Mouse (Mus musculus) MEL (cell line): Measurements from ENCODE around the gene Igf2bp3. TPM values are rescaled to one million over a fixed set of nuclear protein-coding genes. Genes with fewer than 3 reads are reported as not detected.

ENCODE experiments used
- DNase-seq: peaks from one replicate; pipeline ENCODE4 v3.0.0; 2011; ENCODE audit warnings: low read depth, low spot score
- H3K27ac ChIP-seq: 2 replicates; pipeline ENCODE4 v1.5.1; 2012; ENCODE audit warnings: low read depth, mild to moderate bottlenecking, control low read depth, low read length, moderate library complexity; ENCODE audit not compliant: control insufficient read depth
- H3K27me3 ChIP-seq, 2 experiments: fragments of 150-350 bp in 1 of 2; sonication (generic) in 1 of 2; 2 replicates each; pipeline ENCODE4 v1.6.1; 2012; ENCODE audit warnings: low read length in 2 of 2, mild to moderate bottlenecking in 2 of 2, improper control_type of control experiment in 1 of 2, moderate library complexity in 1 of 2; ENCODE audit not compliant: insufficient read depth in 2 of 2, control insufficient read depth in 1 of 2
- H3K36me3 ChIP-seq, 2 experiments: 2 replicates each; pipeline ENCODE4 v1.6.1; 2012 to 2014; ENCODE audit warnings: low read length in 2 of 2, improper control_type of control experiment in 1 of 2, inconsistent platforms in 1 of 2, mild to moderate bottlenecking in 1 of 2; ENCODE audit not compliant: insufficient read depth in 2 of 2, control insufficient read depth in 1 of 2
- H3K4me1 ChIP-seq, 2 experiments: fragments of 150-350 bp in 1 of 2; sonication (generic) in 1 of 2; 2 replicates each; pipeline ENCODE4 v1.6.1; 2012; ENCODE audit warnings: low read length in 2 of 2, improper control_type of control experiment in 1 of 2, mild to moderate bottlenecking in 1 of 2; ENCODE audit not compliant: insufficient read depth in 2 of 2, control insufficient read depth in 1 of 2
- H3K4me3 ChIP-seq, 2 experiments: fragments of 150-350 bp in 1 of 2; sonication (generic) in 1 of 2; 2 replicates each; pipeline ENCODE4 v1.5.1; 2012; ENCODE audit warnings: low read depth in 2 of 2, low read length in 2 of 2, mild to moderate bottlenecking in 2 of 2, moderate library complexity in 2 of 2, control low read depth in 1 of 2, improper control_type of control experiment in 1 of 2; ENCODE audit not compliant: control insufficient read depth in 1 of 2, insufficient read depth in 1 of 2
- H3K79me2 ChIP-seq: 2 replicates; pipeline ENCODE4 v1.6.1; 2012; ENCODE audit warnings: mild to moderate bottlenecking, low read length, moderate library complexity; ENCODE audit not compliant: control insufficient read depth, poor library complexity, insufficient read depth
- H3K9ac ChIP-seq: 2 replicates; pipeline ENCODE4 v1.6.1; 2012; ENCODE audit warnings: low read depth, mild to moderate bottlenecking, control low read depth, low read length, moderate library complexity; ENCODE audit not compliant: control insufficient read depth, poor library complexity, severe bottlenecking
- H3K9me3 ChIP-seq: fragments of 150-350 bp; sonication (generic); replicated peaks from 2 replicates; pipeline ENCODE4 v1.6.1; 2012; ENCODE audit warnings: mild to moderate bottlenecking, low read length, improper control_type of control experiment, moderate library complexity; ENCODE audit not compliant: insufficient read depth
- BHLHE40 ChIP-seq: IDR thresholded peaks from 2 replicates; pipeline ENCODE4 v1.6.1; 2012; ENCODE audit warnings: low read depth, mild to moderate bottlenecking, inconsistent platforms, low read length, improper control_type of control experiment, borderline replicate concordance
- CHD1 ChIP-seq: IDR thresholded peaks from 2 replicates; pipeline ENCODE4 v1.6.1; 2012; ENCODE audit warnings: low read depth, mild to moderate bottlenecking, inconsistent platforms, low read length, improper control_type of control experiment
- CHD2 ChIP-seq: IDR thresholded peaks from 2 replicates; pipeline ENCODE4 v1.6.1; 2011; ENCODE audit warnings: low read length, improper control_type of control experiment
- CTCF ChIP-seq, 3 experiments: IDR thresholded peaks in 2 of 3; conservative IDR thresholded peaks in 1 of 3; 2 replicates each; pipeline ENCODE4 v1.5.1; 2011 to 2012; ENCODE audit warnings: low read length in 3 of 3, low read depth in 2 of 3, mild to moderate bottlenecking in 2 of 3, improper control_type of control experiment in 1 of 3, inconsistent platforms in 1 of 3, mixed read lengths in 1 of 3, moderate library complexity in 1 of 3; ENCODE audit not compliant: control insufficient read depth in 1 of 3, insufficient read depth in 1 of 3, poor library complexity in 1 of 3, severe bottlenecking in 1 of 3
- E2F4 ChIP-seq: IDR thresholded peaks from 2 replicates; pipeline ENCODE4 v1.6.1; 2011; ENCODE audit warnings: low read depth, low read length, improper control_type of control experiment, borderline replicate concordance
- ELF1 ChIP-seq: IDR thresholded peaks from 2 replicates; pipeline ENCODE4 v1.6.1; 2014; ENCODE audit warnings: low read depth, mild to moderate bottlenecking, inconsistent platforms, low read length, improper control_type of control experiment, moderate library complexity
- EP300 ChIP-seq, 2 experiments: IDR thresholded peaks; 2 replicates each; pipeline ENCODE4 v1.6.1; 2011; ENCODE audit warnings: improper control_type of control experiment in 2 of 2, low read length in 2 of 2, low read depth in 1 of 2, mild to moderate bottlenecking in 1 of 2
- ETS1 ChIP-seq: IDR thresholded peaks from 2 replicates; pipeline ENCODE4 v1.6.1; 2012; ENCODE audit warnings: low read depth, mild to moderate bottlenecking, inconsistent platforms, low read length, improper control_type of control experiment, moderate library complexity
- GABPA ChIP-seq: IDR thresholded peaks from 2 replicates; pipeline ENCODE4 v1.6.1; 2012; ENCODE audit warnings: low read depth, mild to moderate bottlenecking, inconsistent platforms, low read length, improper control_type of control experiment, moderate library complexity
- GATA1 ChIP-seq: IDR thresholded peaks from 2 replicates; pipeline ENCODE4 v1.6.1; 2011; ENCODE audit warnings: low read depth, low read length, improper control_type of control experiment
- HCFC1 ChIP-seq: IDR thresholded peaks from 2 replicates; pipeline ENCODE4 v1.6.1; 2012; ENCODE audit warnings: low read depth, mild to moderate bottlenecking, inconsistent platforms, low read length, improper control_type of control experiment, moderate library complexity
- JUND ChIP-seq: IDR thresholded peaks from 2 replicates; pipeline ENCODE4 v1.6.1; 2011; ENCODE audit warnings: low read depth, mild to moderate bottlenecking, improper control_type of control experiment, low read length
- MAFK ChIP-seq: IDR thresholded peaks from 2 replicates; pipeline ENCODE4 v1.6.1; 2011; ENCODE audit warnings: low read depth, mild to moderate bottlenecking, low read length, improper control_type of control experiment, borderline replicate concordance
- MAX ChIP-seq: IDR thresholded peaks from 2 replicates; pipeline ENCODE4 v1.6.1; 2011; ENCODE audit warnings: low read length, improper control_type of control experiment
- MAZ ChIP-seq: IDR thresholded peaks from 2 replicates; pipeline ENCODE4 v1.6.1; 2012; ENCODE audit warnings: low read depth, mild to moderate bottlenecking, inconsistent platforms, low read length, improper control_type of control experiment
- MEF2A ChIP-seq: IDR thresholded peaks from 2 replicates; pipeline ENCODE4 v1.6.1; 2014; ENCODE audit warnings: low read depth, mild to moderate bottlenecking, inconsistent platforms, low read length, improper control_type of control experiment; ENCODE audit not compliant: poor library complexity, insufficient replicate concordance, severe bottlenecking; ENCODE audit errors: extremely low read depth
- MXI1 ChIP-seq: IDR thresholded peaks from 2 replicates; pipeline ENCODE4 v1.6.1; 2011; ENCODE audit warnings: mild to moderate bottlenecking, low read depth, low read length, improper control_type of control experiment
- MYB ChIP-seq: IDR thresholded peaks from 2 replicates; pipeline ENCODE4 v1.6.1; 2011; ENCODE audit warnings: mild to moderate bottlenecking, low read depth, low read length, improper control_type of control experiment
- MYC ChIP-seq: IDR thresholded peaks from 2 replicates; pipeline ENCODE4 v1.6.1; 2011; ENCODE audit warnings: low read depth, mild to moderate bottlenecking, low read length, improper control_type of control experiment, moderate library complexity
- NELFE ChIP-seq: IDR thresholded peaks from 2 replicates; pipeline ENCODE4 v1.6.1; 2011; ENCODE audit warnings: low read depth, low read length, improper control_type of control experiment
- POLR2A ChIP-seq, 2 experiments: IDR thresholded peaks; 2 replicates each; pipeline ENCODE4 v1.6.1; 2011 to 2012; ENCODE audit warnings: low read length in 2 of 2, mild to moderate bottlenecking in 2 of 2, control low read depth in 1 of 2, improper control_type of control experiment in 1 of 2, low read depth in 1 of 2, moderate library complexity in 1 of 2; ENCODE audit not compliant: control insufficient read depth in 1 of 2, insufficient read depth in 1 of 2, poor library complexity in 1 of 2
- POLR2AphosphoS2 ChIP-seq: IDR thresholded peaks from 2 replicates; pipeline ENCODE4 v1.6.1; 2011; ENCODE audit warnings: low read length, improper control_type of control experiment
- POLR2AphosphoS5 ChIP-seq: IDR thresholded peaks from 2 replicates; pipeline ENCODE4 v1.6.1; 2012; ENCODE audit warnings: low read depth, borderline replicate concordance, mild to moderate bottlenecking, inconsistent platforms, low read length, moderate library complexity, mixed read lengths
- RAD21 ChIP-seq: IDR thresholded peaks from 2 replicates; pipeline ENCODE4 v1.6.1; 2011; ENCODE audit warnings: mild to moderate bottlenecking, low read depth, low read length, improper control_type of control experiment
- RCOR1 ChIP-seq: IDR thresholded peaks from 2 replicates; pipeline ENCODE4 v1.6.1; 2012; ENCODE audit warnings: low read depth, mild to moderate bottlenecking, inconsistent platforms, low read length, improper control_type of control experiment
- SIN3A ChIP-seq: IDR thresholded peaks from 2 replicates; pipeline ENCODE4 v1.6.1; 2012; ENCODE audit warnings: low read length, improper control_type of control experiment, inconsistent platforms
- SMC3 ChIP-seq: IDR thresholded peaks from 2 replicates; pipeline ENCODE4 v1.6.1; 2011; ENCODE audit warnings: low read depth, low read length, improper control_type of control experiment
- TBP ChIP-seq: IDR thresholded peaks from 2 replicates; pipeline ENCODE4 v1.8.0; 2011; ENCODE audit warnings: low read depth, low read length, improper control_type of control experiment
- USF1 ChIP-seq: IDR thresholded peaks from 2 replicates; pipeline ENCODE4 v1.6.1; 2014; ENCODE audit warnings: low read depth, mild to moderate bottlenecking, inconsistent platforms, low read length, improper control_type of control experiment, moderate library complexity
- USF2 ChIP-seq, 2 experiments: IDR thresholded peaks; 2 replicates each; pipeline ENCODE4 v1.6.1; 2011 to 2012; ENCODE audit warnings: improper control_type of control experiment in 2 of 2, low read length in 2 of 2, borderline replicate concordance in 1 of 2, inconsistent platforms in 1 of 2, low read depth in 1 of 2, mild to moderate bottlenecking in 1 of 2; ENCODE audit not compliant: insufficient read depth in 1 of 2
- ZMIZ1 ChIP-seq: IDR thresholded peaks from 2 replicates; pipeline ENCODE4 v1.6.1; 2012; ENCODE audit warnings: low read depth, mild to moderate bottlenecking, inconsistent platforms, low read length, improper control_type of control experiment, moderate library complexity
- ZNF384 ChIP-seq: IDR thresholded peaks from 2 replicates; pipeline ENCODE4 v1.6.1; 2012; ENCODE audit warnings: low read depth, mild to moderate bottlenecking, inconsistent platforms, low read length, improper control_type of control experiment
- polyA plus RNA-seq, 2 experiments: library from polyadenylated mRNA; stranded (reverse) in 1 of 2; unstranded in 1 of 2; fragments of >175 nt in 1 of 2; fragments of >200 nt in 1 of 2; gene quantifications; 2 replicates each; pipeline versions ENCODE4 v1.2.1 to v1.2.4; 2012; ENCODE audit warnings: low replicate concordance in 2 of 2, low read depth in 1 of 2; ENCODE audit not compliant: insufficient read length in 2 of 2, insufficient read depth in 1 of 2, missing spikeins in 1 of 2
- total RNA-seq: library from RNA; depleted of rRNA; stranded (reverse); fragments of 300-350 nt; gene quantifications from 2 replicates; pipeline ENCODE4 v1.2.3, GENCODE M21; 2012

The Igf2bp3 gene
- total and polyA plus RNA-seq, 3 experiments, result 0.12 to 0.29 TPM; not detected in 1

DNA sequence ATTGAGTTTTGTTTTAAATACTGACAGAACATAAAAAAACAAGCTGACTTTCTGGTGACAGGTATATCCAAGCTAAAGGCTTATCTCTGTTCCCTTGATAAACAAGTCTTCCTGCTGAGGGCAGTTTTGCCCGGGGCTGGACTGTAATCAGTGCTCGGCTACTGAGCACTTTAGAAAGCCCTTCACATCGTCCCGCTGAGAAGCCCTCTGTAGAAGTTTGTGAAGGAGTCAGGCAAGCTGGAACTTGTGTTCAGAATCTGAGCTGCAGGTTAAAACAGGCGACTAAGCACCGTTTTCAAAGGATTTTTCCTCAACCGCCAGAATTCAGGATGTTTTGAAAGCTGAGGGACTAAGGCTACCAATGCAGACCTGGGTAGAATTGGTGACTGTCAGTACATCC is 7.1 kb upstream of the Igf2bp3 start:
- H3K9me3 ChIP-seq, result no peaks in the 10 kb centered on the region
- H3K36me3 ChIP-seq, result no peaks in the 10 kb centered on the region

DNA sequence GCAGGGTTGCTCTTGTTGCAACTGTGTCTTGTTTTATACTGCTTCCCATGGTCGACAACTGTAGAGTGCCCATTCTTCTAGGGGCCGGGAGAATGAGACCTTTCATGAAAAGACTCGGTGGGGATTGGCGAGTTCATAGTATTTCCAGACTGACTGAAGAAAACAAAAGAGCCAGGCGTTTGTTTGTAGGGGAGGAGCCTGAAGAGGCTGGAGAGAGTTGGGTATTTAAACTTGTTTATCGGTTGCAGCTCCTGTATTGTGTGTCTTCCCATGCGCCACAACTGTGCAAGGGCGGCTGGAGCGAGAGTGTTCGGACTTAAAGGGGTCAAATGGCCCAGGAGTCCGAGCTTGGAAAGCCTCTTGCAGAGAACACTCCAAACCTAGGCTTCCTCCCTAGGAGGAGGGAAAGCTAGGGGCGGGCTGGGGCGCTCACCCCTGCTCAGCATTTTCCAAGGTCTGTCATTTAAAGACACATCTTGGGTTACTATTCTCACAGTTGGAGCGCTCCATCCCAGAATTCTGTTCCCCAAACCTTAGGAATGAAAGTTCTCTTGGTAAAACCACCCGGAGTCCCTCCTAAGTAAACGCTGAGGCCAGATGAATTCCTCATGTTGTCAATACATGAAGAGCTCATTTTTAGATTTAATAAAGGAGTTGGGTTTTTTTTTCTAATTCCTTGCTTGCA is 5.3 kb upstream of the Igf2bp3 start:
- Histone ChIP-seq H3K4me1 (no peaks in the 10 kb centered on the region), H3K36me3 (no peaks in the 10 kb centered on the region), H3K9ac (no peak overlapping the region), H3K27ac (no peak overlapping the region)
- DNase-seq, result no peak
- TF ChIP-seq ELF1, result no peak
- no peak for TF ChIP-seq SMC3
- no peak for TF ChIP-seq MAX
- TF ChIP-seq MXI1, result no peak
- TF ChIP-seq CTCF (IDR thresholded peaks at IDR 0.05 in 2 of 3, conservative IDR thresholded peaks at IDR 0.05 in 1 of 3; ENCODE audit: control insufficient read depth in 1 of 3, insufficient read depth in 1 of 3, low read depth in 2 of 3, low read length in 3 of 3, poor library complexity in 1 of 3, severe bottlenecking in 1 of 3), result no peak
- TF ChIP-seq USF1, result no peak
- TF ChIP-seq MEF2A, result no peak
- no peak for TF ChIP-seq CHD2
- TF ChIP-seq POLR2A (IDR thresholded peaks at IDR 0.05; ENCODE audit: control insufficient read depth in 1 of 2, insufficient read depth in 1 of 2, low read depth in 1 of 2, low read length in 2 of 2, poor library complexity in 1 of 2), result no peak
- no peak for TF ChIP-seq RAD21
- no peak for TF ChIP-seq TBP
- no peak for TF ChIP-seq MYB
- TF ChIP-seq ZNF384, result no peak
- no peak for TF ChIP-seq BHLHE40
- TF ChIP-seq RCOR1, result no peak
- no peak for TF ChIP-seq POLR2AphosphoS2
- TF ChIP-seq USF2 (IDR thresholded peaks at IDR 0.05; ENCODE audit: borderline replicate concordance in 1 of 2, insufficient read depth in 1 of 2, low read depth in 1 of 2, low read length in 2 of 2), result no peak
- no peak for TF ChIP-seq SIN3A
- TF ChIP-seq, all 39 proteins: peak for 0
- Histone ChIP-seq H3K9me3 (no peaks in the 10 kb centered on the region), H3K4me3 (no peak overlapping the region), H3K27me3 (peaks cover 6 to 8% of the 10 kb centered on the region in 2 experiments), H3K79me2 (no peaks in the 10 kb centered on the region)

More for the DNA sequence above, 7.1 kb upstream of the Igf2bp3 start:
- TF ChIP-seq POLR2AphosphoS2 (no peak), CTCF (IDR thresholded peaks at IDR 0.05 in 2 of 3, conservative IDR thresholded peaks at IDR 0.05 in 1 of 3; ENCODE audit: control insufficient read depth in 1 of 3, insufficient read depth in 1 of 3, low read depth in 2 of 3, low read length in 3 of 3, poor library complexity in 1 of 3, severe bottlenecking in 1 of 3) (no peak), MAZ (no peak), ZMIZ1 (no peak), MXI1 (no peak), RCOR1 (no peak), ETS1 (no peak), CHD1 (no peak), JUND (no peak), E2F4 (no peak), MYC (no peak), CHD2 (no peak), EP300 (IDR thresholded peaks at IDR 0.05; ENCODE audit: low read depth in 1 of 2, low read length in 2 of 2) (no peak), GATA1 (no peak), HCFC1 (no peak), MAFK (no peak), NELFE (no peak), GABPA (no peak), POLR2AphosphoS5 (no peak)
- TF ChIP-seq, all 39 proteins: peak for 0
- Histone ChIP-seq H3K27me3 (peaks cover 6 to 9% of the 10 kb centered on the region in 2 experiments), H3K9ac (no peak overlapping the region), H3K4me3 (no peak overlapping the region), H3K4me1 (no peaks in the 10 kb centered on the region), H3K79me2 (no peaks in the 10 kb centered on the region), H3K27ac (no peak overlapping the region)
- no peak for DNase-seq
